ENCODE assay signal across 19 mouse cellular contexts in the genomic region with DNA sequence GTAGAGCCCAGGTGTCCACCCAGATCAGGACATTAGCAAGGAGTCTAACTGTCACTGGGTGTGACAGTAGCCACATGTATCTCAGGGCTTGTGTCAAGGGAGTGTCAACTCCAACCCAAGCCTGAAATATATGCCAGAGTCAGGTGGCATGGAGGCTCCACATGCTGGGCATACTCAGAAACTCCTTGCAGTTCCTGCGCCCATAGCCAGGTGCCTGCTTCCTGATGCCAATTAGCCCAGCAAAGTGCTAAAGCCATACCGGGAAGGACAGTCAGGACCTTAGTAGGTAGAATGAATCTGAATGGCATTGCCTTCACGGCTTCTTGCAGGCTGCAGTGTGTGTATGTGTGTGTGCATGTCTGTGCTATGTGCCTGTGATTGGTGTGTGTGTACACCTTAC. TPM values are rescaled to one million over a fixed set of nuclear protein-coding genes. Genes with fewer than 3 reads are reported as not detected.
"Had no signal": no experiment of that assay in that cellular context is flagged by ENCODE, and none has a peak within 500 bp of the region (broad histone marks: within the 10 kb centered on the region; RNA-seq: fewer than 3 reads in every experiment).

No protein-coding gene starts in this region.

- H3K4me1 ChIP-seq: midbrain, embryonic 10.5 days; midbrain, embryonic 12.5 days; neural tube, embryonic 13.5 days; neural tube, embryonic 15.5 days had no signal

- H3K9me3 ChIP-seq: midbrain, embryonic 10.5 days; midbrain, embryonic 12.5 days; neural tube, embryonic 13.5 days; neural tube, embryonic 15.5 days had no signal

- H3K4me3 ChIP-seq: midbrain, embryonic 10.5 days; midbrain, embryonic 12.5 days; myocyte; neural tube, embryonic 13.5 days; neural tube, embryonic 15.5 days had no signal

- H3K27me3 ChIP-seq: midbrain, embryonic 12.5 days; neural tube, embryonic 13.5 days; neural tube, embryonic 15.5 days had no signal

- H3K9ac ChIP-seq: lung, embryonic 14.5 days; midbrain, embryonic 12.5 days; neural tube, embryonic 13.5 days; neural tube, embryonic 15.5 days had no signal

- ATAC-seq: midbrain, embryonic 16.5 days had no signal

- H3K27ac ChIP-seq: midbrain, embryonic 10.5 days; midbrain, embryonic 12.5 days; neural tube, embryonic 13.5 days; neural tube, embryonic 15.5 days had no signal

- H3K4me2 ChIP-seq: lung, embryonic 14.5 days; midbrain, embryonic 12.5 days; neural tube, embryonic 13.5 days; neural tube, embryonic 15.5 days had no signal

- DNase-seq: lung, adult 18-20 months; lung, embryonic 14.5 days; lung, postnatal 10 days; lung, postnatal 4 days; midbrain, embryonic 14.5 days; retina, postnatal 1 day; right cerebral cortex, adult 18-20 months; right cerebral cortex, postnatal 25 days; right cerebral cortex, postnatal 4 days; spleen, adult 18-20 months; thymus, adult 18-20 months; thymus, postnatal 14 days; thymus, postnatal 36 days had no signal

RNA-seq across cellular contexts. Expression of gene Lrrc25, which starts 38.7 kb away (rescaled TPM):
- polyA plus RNA-seq: myocyte had no signal
